Mouse (Mus musculus): ENCODE measurements around the gene Zmynd8.

DNA sequence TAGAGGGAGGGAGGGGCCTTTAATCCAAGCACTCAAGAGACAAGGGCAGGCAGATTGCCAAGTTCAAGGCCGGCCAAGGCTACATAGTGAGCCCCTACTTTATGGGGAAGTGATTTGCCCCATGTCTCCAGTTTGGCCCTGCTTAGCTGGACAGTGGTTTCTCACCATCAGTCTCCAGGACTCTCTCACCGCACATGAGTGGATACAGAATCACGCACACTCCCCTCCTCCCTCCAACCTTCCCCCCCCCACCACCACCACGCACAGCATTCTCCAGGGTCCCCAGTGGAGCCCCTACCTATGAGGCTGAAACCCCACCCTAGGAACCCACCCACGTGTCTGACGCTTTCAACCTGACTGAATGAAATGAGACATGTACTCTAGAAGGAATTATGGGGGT, 80.2 kb downstream of the Zmynd8 start:
- TF ChIP-seq POLR2A (IDR thresholded peaks at IDR 0.05; ENCODE audit: borderline replicate concordance, insufficient read depth, low read length) (no peak), CTCF (IDR thresholded peaks at IDR 0.05; ENCODE audit: borderline replicate concordance, insufficient read depth, low read depth, low read length) (no peak)
